Mouse (Mus musculus): ENCODE measurements around the gene Tecpr2. TPM values are rescaled to one million over a fixed set of nuclear protein-coding genes. Genes with fewer than 3 reads are reported as not detected.

Tecpr2 gene
- total RNA-seq, 1 experiment, result 11.2 TPM

GRCm38 (mm10) chr12:110966079-110966478 is 77.0 kb downstream of the Tecpr2 start:
- no peak for DNase-seq (ENCODE audit: low read depth, low spot score)

GRCm38 (mm10) chr12:110967146-110967545 is 78.1 kb downstream of the Tecpr2 start:
- Histone ChIP-seq H3K4me3 (ENCODE audit: insufficient read depth in 1 of 2, low read depth in 1 of 2, low read length in 2 of 2, poor library complexity in 1 of 2, severe bottlenecking in 1 of 2) (no peak overlapping the region), H3K27ac (ENCODE audit: insufficient read depth, low read depth, low read length, poor library complexity, severe bottlenecking) (no peak overlapping the region), H3K36me3 (ENCODE audit: control insufficient read depth, insufficient read depth, low read length, poor library complexity, severe bottlenecking) (peaks cover 13% of the 10 kb centered on the region; the same call in 1 of the 2 replicates), H3K9me3 (ENCODE audit: control insufficient read depth, insufficient read depth, low read depth, low read length) (no peaks in the 10 kb centered on the region), H3K4me1 (ENCODE audit: control insufficient read depth in 2 of 2, insufficient read depth in 2 of 2, low read length in 2 of 2, poor library complexity in 1 of 2) (0 out of 4 replicates have a peak, but pooled peaks cover 2 to 3% of the 10 kb centered on the region in 2 experiments), H3K9ac (ENCODE audit: insufficient read depth, low read depth, low read length, poor library complexity, severe bottlenecking) (no peak overlapping the region)
- TF ChIP-seq HCFC1 (IDR thresholded peaks at IDR 0.05; ENCODE audit: borderline replicate concordance, insufficient read depth, low read length), result no peak
- TF ChIP-seq MAFK (IDR thresholded peaks at IDR 0.05; ENCODE audit: insufficient read depth, low read depth, low read length), result no peak
- no peak for TF ChIP-seq CHD2 (IDR thresholded peaks at IDR 0.05; ENCODE audit: low read depth, low read length)
- TF ChIP-seq ZC3H11A (IDR thresholded peaks at IDR 0.05; ENCODE audit: borderline replicate concordance, low read depth, low read length), result no peak
- no peak for TF ChIP-seq ZNF384 (IDR thresholded peaks at IDR 0.05; ENCODE audit: low read depth, low read length)
- in situ Hi-C loops (cut with MboI; ENCODE audit: low sequenced_read_pairs in 2 of 2, unreplicated experiment in 2 of 2), result no loop called here
- no peak for DNase-seq (ENCODE audit: low read depth, low spot score)

More at GRCm38 (mm10) chr12:110966079-110966478, 77.0 kb downstream of the Tecpr2 start:
- H3K4me1 ChIP-seq (ENCODE audit: control insufficient read depth in 2 of 2, insufficient read depth in 2 of 2, low read length in 2 of 2, poor library complexity in 1 of 2), result 0 out of 4 replicates have a peak, but pooled peaks cover 2 to 3% of the 10 kb centered on the region in 2 experiments
- no peak overlapping the region for H3K9ac ChIP-seq (ENCODE audit: insufficient read depth, low read depth, low read length, poor library complexity, severe bottlenecking)
- in situ Hi-C loops (cut with MboI; ENCODE audit: low sequenced_read_pairs in 2 of 2, unreplicated experiment in 2 of 2), result no loop called here
- TF ChIP-seq ZNF384 (IDR thresholded peaks at IDR 0.05; ENCODE audit: low read depth, low read length) (no peak), HCFC1 (IDR thresholded peaks at IDR 0.05; ENCODE audit: borderline replicate concordance, insufficient read depth, low read length) (no peak), CHD2 (IDR thresholded peaks at IDR 0.05; ENCODE audit: low read depth, low read length) (no peak), ZC3H11A (IDR thresholded peaks at IDR 0.05; ENCODE audit: borderline replicate concordance, low read depth, low read length) (no peak), MAFK (IDR thresholded peaks at IDR 0.05; ENCODE audit: insufficient read depth, low read depth, low read length) (no peak)
- no peak overlapping the region for H3K4me3 ChIP-seq (ENCODE audit: insufficient read depth in 1 of 2, low read depth in 1 of 2, low read length in 2 of 2, poor library complexity in 1 of 2, severe bottlenecking in 1 of 2)
- peaks cover 13% of the 10 kb centered on the region; the same call in 1 of the 2 replicates for H3K36me3 ChIP-seq (ENCODE audit: control insufficient read depth, insufficient read depth, low read length, poor library complexity, severe bottlenecking)
- no peaks in the 10 kb centered on the region for H3K9me3 ChIP-seq (ENCODE audit: control insufficient read depth, insufficient read depth, low read depth, low read length)
- H3K27ac ChIP-seq (ENCODE audit: insufficient read depth, low read depth, low read length, poor library complexity, severe bottlenecking), result no peak overlapping the region

- Histone ChIP-seq H3K4me3 (ENCODE audit: insufficient read depth in 1 of 2, low read depth in 1 of 2, low read length in 2 of 2, poor library complexity in 1 of 2, severe bottlenecking in 1 of 2) (no peak overlapping the region), H3K27ac (ENCODE audit: insufficient read depth, low read depth, low read length, poor library complexity, severe bottlenecking) (no peak overlapping the region), H3K9me3 (ENCODE audit: control insufficient read depth, insufficient read depth, low read depth, low read length) (no peaks in the 10 kb centered on the region), H3K4me1 (ENCODE audit: control insufficient read depth in 2 of 2, insufficient read depth in 2 of 2, low read length in 2 of 2, poor library complexity in 1 of 2) (0 out of 4 replicates have a peak, but pooled peaks cover 2 to 3% of the 10 kb centered on the region in 2 experiments), H3K36me3 (ENCODE audit: control insufficient read depth, insufficient read depth, low read length, poor library complexity, severe bottlenecking) (peaks cover 22% of the 10 kb centered on the region; the same call in 1 of the 2 replicates), H3K9ac (ENCODE audit: insufficient read depth, low read depth, low read length, poor library complexity, severe bottlenecking) (no peak overlapping the region)
- in situ Hi-C loops (cut with MboI; ENCODE audit: low sequenced_read_pairs in 2 of 2, unreplicated experiment in 2 of 2), result no loop called here
- no peak for DNase-seq (ENCODE audit: low read depth, low spot score)
- TF ChIP-seq MAFK (IDR thresholded peaks at IDR 0.05; ENCODE audit: insufficient read depth, low read depth, low read length), result no peak
- TF ChIP-seq HCFC1 (IDR thresholded peaks at IDR 0.05; ENCODE audit: borderline replicate concordance, insufficient read depth, low read length), result no peak
- TF ChIP-seq CHD2 (IDR thresholded peaks at IDR 0.05; ENCODE audit: low read depth, low read length), result no peak
These were observed 81.3 kb downstream of the Tecpr2 start for GRCm38 (mm10) chr12:110970408-110970807.

- DNase-seq (ENCODE audit: low read depth, low spot score), result no peak
- peaks cover 0 to 3% of the 10 kb centered on the region in 2 experiments; a peak in 1 of 4 replicates for H3K4me1 ChIP-seq (ENCODE audit: control insufficient read depth in 2 of 2, insufficient read depth in 2 of 2, low read length in 2 of 2, poor library complexity in 1 of 2)
- H3K9me3 ChIP-seq (ENCODE audit: control insufficient read depth, insufficient read depth, low read depth, low read length), result no peaks in the 10 kb centered on the region
- no peak overlapping the region for H3K4me3 ChIP-seq (ENCODE audit: insufficient read depth in 1 of 2, low read depth in 1 of 2, low read length in 2 of 2, poor library complexity in 1 of 2, severe bottlenecking in 1 of 2)
- H3K27ac ChIP-seq (ENCODE audit: insufficient read depth, low read depth, low read length, poor library complexity, severe bottlenecking), result no peak overlapping the region
- TF ChIP-seq ZC3H11A (IDR thresholded peaks at IDR 0.05; ENCODE audit: borderline replicate concordance, low read depth, low read length) (no peak), ZNF384 (IDR thresholded peaks at IDR 0.05; ENCODE audit: low read depth, low read length) (no peak), CHD2 (IDR thresholded peaks at IDR 0.05; ENCODE audit: low read depth, low read length) (no peak), HCFC1 (IDR thresholded peaks at IDR 0.05; ENCODE audit: borderline replicate concordance, insufficient read depth, low read length) (no peak), MAFK (IDR thresholded peaks at IDR 0.05; ENCODE audit: insufficient read depth, low read depth, low read length) (no peak)
- H3K9ac ChIP-seq (ENCODE audit: insufficient read depth, low read depth, low read length, poor library complexity, severe bottlenecking), result no peak overlapping the region
- H3K36me3 ChIP-seq (ENCODE audit: control insufficient read depth, insufficient read depth, low read length, poor library complexity, severe bottlenecking), result peaks cover 37% of the 10 kb centered on the region; the same call in 1 of the 2 replicates
- in situ Hi-C loops (cut with MboI; ENCODE audit: low sequenced_read_pairs in 2 of 2, unreplicated experiment in 2 of 2), result no loop called here
These were observed 82.9 kb downstream of the Tecpr2 start for GRCm38 (mm10) chr12:110971972-110972371.

Measured in ES-E14 (cell line).